Mouse (Mus musculus) midbrain, embryonic 10.5 days (tissue): ENCODE data around the gene Itgam. TPM values are rescaled to one million over a fixed set of nuclear protein-coding genes. Genes with fewer than 3 reads are reported as not detected.
A peak's percentile ranks its signal among the peaks of the same experiment; 100 is the strongest.
"Not testable (repeated sequence)": the region's sequence is repeated elsewhere in the genome, so short reads cannot be mapped to it uniquely, and the experiment has no call there.

ENCODE experiments used
- DNase-seq: peaks from one replicate; pipeline ENCODE4 v3.0.0-alpha.2; 2017; ENCODE audit warnings: low spot score
- H3K27ac ChIP-seq: fragments of 300-500 bp; sonication (generic); replicated peaks from 2 replicates; pipeline ENCODE4 v1.5.1; 2016; ENCODE audit warnings: mild to moderate bottlenecking
- H3K27me3 ChIP-seq: fragments of 300-500 bp; sonication (generic); 2 replicates; pipeline ENCODE4 v1.6.1; 2016; ENCODE audit warnings: low read depth, mild to moderate bottlenecking; ENCODE audit not compliant: poor library complexity, severe bottlenecking
- H3K36me3 ChIP-seq: fragments of 300-500 bp; sonication (generic); 2 replicates; pipeline ENCODE4 v1.6.1; 2016; ENCODE audit warnings: mild to moderate bottlenecking, moderate library complexity
- H3K4me1 ChIP-seq: fragments of 300-500 bp; sonication (generic); 2 replicates; pipeline ENCODE4 v1.6.1; 2016
- H3K4me3 ChIP-seq: fragments of 300-500 bp; sonication (generic); 2 replicates; pipeline ENCODE4 v1.5.1; 2016; ENCODE audit warnings: mild to moderate bottlenecking, moderate library complexity
- H3K9me3 ChIP-seq: fragments of 300-500 bp; sonication (generic); replicated peaks from 2 replicates; pipeline ENCODE4 v1.6.1; 2016; ENCODE audit warnings: mild to moderate bottlenecking
- WGBS: fragments of 180-500 bp; shearing (Covaris S2); methylation state at CpG from one replicate; pipeline ENCODE4 v1.1.7; 2016; 5-methylcytosine and 5-hydroxymethylcytosine counted together
- polyA plus RNA-seq: library from polyadenylated mRNA; unstranded; fragments of >200 nt; fragmentation: Nextera tagmentation; extraction: Ambion mirVana; gene quantifications from 2 replicates; pipeline ENCODE4 v1.2.1, GENCODE M21; 2016

The Itgam gene
- polyA plus RNA-seq = 0.48 and 0.68 TPM in 2 replicates

DNA sequence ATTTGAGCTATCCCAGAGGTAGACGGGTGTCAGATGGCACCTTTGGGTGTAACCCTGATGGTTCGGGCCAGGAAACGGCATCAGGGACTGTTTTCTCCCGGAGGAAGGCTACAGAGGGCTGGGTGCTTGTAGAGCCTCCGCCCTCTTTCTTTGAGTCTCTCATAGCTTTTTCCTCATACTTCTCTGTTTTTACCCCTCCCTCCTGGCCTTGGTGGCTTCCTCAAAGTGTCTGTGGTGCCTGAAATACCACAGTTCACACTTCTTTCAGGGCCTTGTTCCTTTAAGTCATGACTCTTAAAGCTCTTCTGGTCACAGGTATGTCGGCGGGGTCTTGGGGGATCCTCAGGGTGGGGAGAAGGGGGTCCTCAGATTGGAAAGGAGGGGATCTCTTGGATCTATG is at the start of gene Itgam, which contains the start of gene Gm49368:
TSS of gene Itgam (plus strand) at position 185 of the 400 bp plus-strand sequence.
TSS of gene Gm49368 (plus strand) at position 228 of the 400 bp plus-strand sequence.
- H3K36me3 ChIP-seq = no peaks in the 10 kb centered on the region
- no peaks in the 10 kb centered on the region for H3K9me3 ChIP-seq
- DNase-seq = no peak
- H3K27ac ChIP-seq = no peak within 1 kb of the TSS
- no peaks in the 10 kb centered on the region for H3K27me3 ChIP-seq
- no peak within 1 kb of the TSS for H3K4me3 ChIP-seq
- no peaks in the 10 kb centered on the region for H3K4me1 ChIP-seq
- 96% methylated on average over 7 of the region's 7 CpGs for WGBS

DNA sequence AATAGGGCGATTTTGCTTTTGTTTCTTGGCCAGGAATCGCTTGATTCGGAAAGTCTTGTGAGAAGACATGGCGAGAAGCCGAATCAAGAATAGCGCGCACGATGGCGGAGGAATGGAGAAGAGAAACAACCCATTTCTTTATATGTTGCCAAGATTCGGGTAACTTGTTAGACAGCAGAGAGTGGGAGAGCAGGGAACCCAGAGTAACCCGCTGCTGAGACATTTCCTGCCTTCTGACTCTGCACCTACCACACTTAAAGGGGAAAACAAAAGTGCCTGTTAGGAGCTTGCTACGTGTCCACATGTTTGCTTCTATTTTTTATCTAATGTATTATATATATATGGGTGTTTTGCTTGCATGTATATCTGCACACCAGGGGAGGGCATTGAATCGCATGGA is 49.3 kb upstream of the Itgam start:
- DNase-seq = no peak
- 92% methylated on average over 13 of the region's 13 CpGs for WGBS
- Histone ChIP-seq H3K36me3 (no peaks in the 10 kb centered on the region), H3K4me3 (no peak overlapping the region), H3K9me3 (no peaks in the 10 kb centered on the region), H3K27ac (no peak overlapping the region), H3K4me1 (peaks cover 6% of the 10 kb centered on the region), H3K27me3 (peaks cover 20% of the 10 kb centered on the region)

DNA sequence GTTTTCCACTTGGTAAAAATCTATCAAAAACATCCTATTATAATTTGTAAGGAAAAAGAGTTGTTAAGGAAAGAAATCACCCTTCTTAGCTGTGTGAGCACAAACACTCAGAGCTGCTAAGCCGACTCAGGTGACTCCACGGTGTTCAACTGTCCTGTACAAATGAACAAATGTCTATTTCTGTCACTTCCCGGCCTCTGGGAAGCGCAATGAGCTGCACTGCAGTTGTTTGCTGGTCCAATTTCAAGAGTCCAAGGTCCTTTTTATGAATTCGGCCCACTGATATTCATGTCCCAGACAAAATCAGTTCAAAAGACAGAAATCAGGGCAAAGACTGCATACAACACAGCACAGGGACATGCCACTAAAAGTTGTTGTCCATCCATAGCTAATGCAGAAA is 46.3 kb upstream of the Itgam start:
- H3K27me3 ChIP-seq, H3K4me3 ChIP-seq, H3K27ac ChIP-seq, H3K36me3 ChIP-seq, H3K9me3 ChIP-seq, DNase-seq, H3K4me1 ChIP-seq: not testable (repeated sequence)
- 89% methylated on average over 5 of the region's 5 CpGs for WGBS

DNA sequence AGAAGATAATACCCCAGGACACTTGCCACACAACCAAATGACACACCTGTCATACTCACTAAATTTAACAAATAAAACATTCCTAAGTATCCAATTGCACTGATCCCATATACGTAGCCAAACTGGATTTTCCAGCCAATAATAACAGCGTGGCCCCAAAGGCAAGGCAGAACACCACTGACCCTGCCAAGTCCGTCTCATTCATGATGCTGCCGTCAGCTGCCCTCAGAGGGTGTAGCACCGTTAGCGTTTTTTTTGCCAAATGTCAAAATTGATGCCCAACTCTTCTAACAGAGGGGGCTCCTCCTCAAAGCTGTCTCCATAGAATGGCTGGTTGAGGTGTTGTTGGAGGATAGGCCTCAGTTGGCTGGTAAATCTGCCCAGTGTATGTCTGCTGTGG is 45.8 kb upstream of the Itgam start:
- Histone ChIP-seq H3K36me3 (no peaks in the 10 kb centered on the region), H3K4me1 (no peaks in the 10 kb centered on the region), H3K27me3 (no peaks in the 10 kb centered on the region), H3K9me3 (no peaks in the 10 kb centered on the region), H3K4me3 (no peak overlapping the region), H3K27ac (no peak overlapping the region)
- 92% methylated on average over 6 of the region's 6 CpGs for WGBS
- no peak for DNase-seq

DNA sequence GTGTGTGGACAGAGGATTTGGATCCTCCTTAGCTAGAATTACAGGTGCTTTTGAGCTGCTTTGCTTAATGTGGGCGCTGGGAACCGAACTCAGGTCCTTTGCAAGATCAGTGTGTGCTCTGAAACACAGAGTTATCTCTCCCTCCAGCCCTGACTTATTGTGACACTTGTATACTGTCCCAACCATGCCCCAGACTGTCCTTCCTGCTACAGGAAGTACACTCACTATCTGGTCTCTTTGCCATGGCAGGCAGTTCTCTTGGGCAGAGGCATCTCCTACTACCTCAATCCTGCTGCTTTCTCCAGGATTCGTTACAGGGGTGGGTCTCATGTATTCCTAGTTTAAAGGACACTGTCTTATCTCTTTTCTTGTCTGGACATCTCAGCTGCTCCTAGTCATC is 44.2 kb upstream of the Itgam start:
- Histone ChIP-seq H3K9me3 (no peaks in the 10 kb centered on the region), H3K4me1 (no peaks in the 10 kb centered on the region), H3K4me3 (no peak overlapping the region), H3K27me3 (no peaks in the 10 kb centered on the region), H3K36me3 (no peaks in the 10 kb centered on the region), H3K27ac (no peak overlapping the region)
- DNase-seq = no peak
- WGBS = 89% methylated on average over 3 of the region's 3 CpGs

DNA sequence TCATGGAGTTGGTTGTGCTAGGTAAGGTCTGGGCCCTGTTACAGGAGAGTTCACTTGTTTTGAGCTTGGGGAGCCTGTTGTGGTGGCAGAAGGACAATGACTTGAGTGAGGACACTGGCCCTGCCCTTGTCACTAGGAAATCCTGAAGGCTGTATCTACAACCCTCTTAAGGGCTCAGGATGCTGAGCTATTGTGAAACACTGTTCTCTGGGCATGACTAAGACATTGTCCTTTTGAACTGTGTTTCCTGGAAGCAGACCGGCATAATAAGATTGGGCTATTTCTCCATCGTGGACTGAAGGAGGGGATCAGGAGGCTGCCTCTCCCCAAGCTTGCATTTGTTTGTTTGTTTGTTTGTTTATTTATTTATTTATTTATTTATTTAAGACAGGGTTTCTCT is 43.3 kb upstream of the Itgam start:
- H3K27me3 ChIP-seq = no peaks in the 10 kb centered on the region
- H3K9me3 ChIP-seq = no peaks in the 10 kb centered on the region
- no peaks in the 10 kb centered on the region for H3K4me1 ChIP-seq
- H3K36me3 ChIP-seq = no peaks in the 10 kb centered on the region
- no peak overlapping the region for H3K27ac ChIP-seq
- H3K4me3 ChIP-seq = no peak overlapping the region
- WGBS = 87% methylated on average over 2 of the region's 2 CpGs
- DNase-seq = no peak

DNA sequence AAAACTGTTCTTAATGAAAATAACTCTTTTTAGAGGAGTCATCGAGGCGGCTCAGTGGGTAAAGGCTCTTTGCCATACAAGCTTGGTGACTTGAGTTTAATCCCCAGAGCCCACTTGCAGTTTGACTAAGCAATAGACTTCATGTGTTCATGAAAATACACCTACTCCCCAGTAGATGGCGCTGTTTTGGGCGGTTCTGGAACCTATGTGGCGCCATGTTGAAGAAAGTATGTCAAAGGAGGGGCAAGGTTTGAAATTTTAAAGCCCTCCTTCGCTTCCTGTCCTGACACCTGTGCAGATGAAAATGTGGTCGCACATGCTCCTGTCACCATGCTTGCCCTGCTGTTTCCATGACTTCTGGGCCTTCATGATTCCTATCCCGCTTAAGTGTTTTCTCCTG is 39.5 kb upstream of the Itgam start:
- DNase-seq = no peak
- H3K36me3 ChIP-seq = no peaks in the 10 kb centered on the region
- no peak overlapping the region for H3K27ac ChIP-seq
- no peaks in the 10 kb centered on the region for H3K4me1 ChIP-seq
- no peaks in the 10 kb centered on the region for H3K9me3 ChIP-seq
- H3K27me3 ChIP-seq = no peaks in the 10 kb centered on the region
- 63% methylated on average over 8 of the region's 8 CpGs for WGBS
- H3K4me3 ChIP-seq = no peak overlapping the region

DNA sequence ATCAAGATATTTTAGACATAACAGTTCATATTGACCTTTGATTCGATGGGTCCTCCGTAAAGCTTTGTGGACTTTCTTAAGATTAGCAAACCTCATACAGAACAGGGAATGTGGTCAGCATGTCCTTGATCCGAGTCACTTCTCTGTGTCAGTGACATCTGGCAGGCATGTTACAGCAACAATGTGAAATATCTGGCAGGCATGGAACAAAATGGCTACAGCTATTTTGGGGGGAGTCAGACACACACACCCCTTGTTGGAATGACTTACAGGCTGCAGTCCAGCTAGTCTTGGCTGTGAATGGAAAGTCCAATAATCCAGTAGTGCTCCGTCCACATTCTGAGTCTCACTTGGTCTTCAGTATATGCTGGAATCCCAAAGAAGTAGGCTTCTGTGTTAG is 38.9 kb upstream of the Itgam start:
- Histone ChIP-seq H3K4me1 (no peaks in the 10 kb centered on the region), H3K27me3 (no peaks in the 10 kb centered on the region), H3K27ac (no peak overlapping the region), H3K36me3 (no peaks in the 10 kb centered on the region), H3K4me3 (no peak overlapping the region), H3K9me3 (no peaks in the 10 kb centered on the region)
- no peak for DNase-seq
- 96% methylated on average over 4 of the region's 4 CpGs for WGBS

DNA sequence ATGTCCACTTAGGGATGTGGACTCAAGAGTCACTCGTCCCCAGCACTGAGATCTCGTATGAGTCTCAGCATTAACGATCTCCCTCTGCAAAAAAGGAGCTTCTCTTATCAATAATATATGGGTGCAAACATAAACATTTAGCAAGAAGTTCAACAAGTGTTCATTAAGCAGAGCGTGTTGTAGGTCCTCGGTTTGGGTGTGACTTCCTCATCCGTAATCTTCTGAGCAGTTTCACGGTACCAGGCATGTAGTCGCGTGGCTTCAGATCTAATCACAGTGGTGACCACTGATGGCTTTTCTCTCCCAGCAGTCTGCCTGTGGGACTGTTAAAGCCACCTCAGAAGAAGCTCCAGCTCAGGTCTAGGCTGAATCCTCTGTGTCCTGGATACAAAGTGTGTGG is 38.1 kb upstream of the Itgam start:
- H3K27ac ChIP-seq = no peak overlapping the region
- 95% methylated on average over 9 of the region's 9 CpGs for WGBS

DNA sequence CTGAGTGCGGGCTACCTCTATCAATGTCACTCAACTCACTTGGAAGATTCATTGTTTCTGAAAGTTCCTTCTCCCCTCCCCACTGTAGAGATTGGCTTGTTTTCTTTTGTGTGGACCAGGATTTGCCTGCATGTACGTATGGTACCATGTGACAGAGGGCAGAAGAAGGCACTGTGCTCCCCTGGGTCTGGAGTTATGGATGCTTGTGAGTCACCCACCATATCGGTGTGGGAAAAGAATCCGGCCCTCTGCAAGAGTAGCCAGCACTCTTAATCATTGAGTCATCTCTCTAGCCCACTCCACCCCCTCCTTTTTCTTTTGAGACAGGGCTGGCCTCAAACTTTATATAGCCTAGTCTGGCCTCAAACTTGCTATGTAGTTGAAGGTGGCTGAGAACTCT is 37.5 kb upstream of the Itgam start:
- Histone ChIP-seq H3K4me1 (no peaks in the 10 kb centered on the region), H3K36me3 (no peaks in the 10 kb centered on the region), H3K9me3 (no peaks in the 10 kb centered on the region), H3K4me3 (no peak overlapping the region), H3K27ac (no peak overlapping the region), H3K27me3 (no peaks in the 10 kb centered on the region)
- WGBS = 93% methylated on average over 4 of the region's 4 CpGs
- no peak for DNase-seq

More for the DNA sequence above, 38.1 kb upstream of the Itgam start:
- Histone ChIP-seq H3K4me1 (no peaks in the 10 kb centered on the region), H3K4me3 (no peak overlapping the region), H3K9me3 (no peaks in the 10 kb centered on the region), H3K27me3 (no peaks in the 10 kb centered on the region), H3K36me3 (no peaks in the 10 kb centered on the region)
- DNase-seq = no peak

DNA sequence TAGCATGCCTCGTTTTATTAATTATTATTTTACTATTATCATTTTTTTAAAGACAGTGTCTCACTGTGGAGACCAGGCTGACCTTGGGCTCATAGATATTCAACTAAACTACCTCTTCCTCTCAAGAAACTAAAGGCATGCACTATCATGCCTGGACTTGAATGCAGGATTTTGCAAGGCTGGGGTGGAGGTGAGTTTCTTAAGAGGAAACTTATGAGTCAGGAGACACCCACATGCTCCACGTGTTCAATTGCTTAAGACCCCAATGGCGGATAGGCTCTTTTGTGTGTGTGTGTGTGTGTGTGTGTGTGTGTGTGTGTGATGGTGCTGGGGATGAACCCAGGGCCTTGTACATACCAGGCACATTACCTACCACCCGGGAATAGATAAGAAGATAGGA is 37.1 kb upstream of the Itgam start:
- 80% methylated on average over 4 of the region's 4 CpGs for WGBS
- no peaks in the 10 kb centered on the region for H3K4me1 ChIP-seq
- H3K9me3 ChIP-seq = no peaks in the 10 kb centered on the region
- H3K27ac ChIP-seq = no peak overlapping the region
- H3K36me3 ChIP-seq = no peaks in the 10 kb centered on the region
- H3K4me3 ChIP-seq = no peak overlapping the region
- H3K27me3 ChIP-seq = no peaks in the 10 kb centered on the region
- DNase-seq = no peak

DNA sequence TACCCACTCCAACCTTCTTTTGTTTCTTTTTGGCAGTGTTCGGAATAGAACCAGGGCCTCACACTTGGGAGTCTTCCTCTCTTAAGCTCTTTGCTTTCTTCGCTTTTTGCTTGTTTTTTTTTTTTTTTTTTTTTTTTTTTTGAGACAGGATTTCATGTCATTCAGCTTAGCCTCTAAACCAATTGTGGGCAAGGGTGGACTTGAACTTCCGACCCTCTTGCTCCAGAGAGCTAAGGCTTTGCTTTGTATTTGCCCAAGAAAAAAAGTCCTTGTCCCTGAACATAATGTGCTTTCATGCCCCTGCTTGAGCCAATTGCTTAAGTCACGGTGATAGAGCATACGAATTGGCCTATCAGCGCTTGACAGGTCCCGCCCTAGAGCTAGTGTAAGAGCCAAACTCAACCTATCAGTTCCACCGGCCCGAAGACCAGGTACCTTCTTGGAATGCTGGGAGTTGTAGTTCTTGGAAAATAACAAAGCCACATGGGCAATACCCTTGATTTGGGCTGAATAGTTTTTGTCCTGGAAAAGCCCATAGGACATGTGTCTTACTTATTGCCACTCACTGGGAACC is 30.9 kb upstream of the Itgam start:
- peak; percentile 24 for DNase-seq

DNA sequence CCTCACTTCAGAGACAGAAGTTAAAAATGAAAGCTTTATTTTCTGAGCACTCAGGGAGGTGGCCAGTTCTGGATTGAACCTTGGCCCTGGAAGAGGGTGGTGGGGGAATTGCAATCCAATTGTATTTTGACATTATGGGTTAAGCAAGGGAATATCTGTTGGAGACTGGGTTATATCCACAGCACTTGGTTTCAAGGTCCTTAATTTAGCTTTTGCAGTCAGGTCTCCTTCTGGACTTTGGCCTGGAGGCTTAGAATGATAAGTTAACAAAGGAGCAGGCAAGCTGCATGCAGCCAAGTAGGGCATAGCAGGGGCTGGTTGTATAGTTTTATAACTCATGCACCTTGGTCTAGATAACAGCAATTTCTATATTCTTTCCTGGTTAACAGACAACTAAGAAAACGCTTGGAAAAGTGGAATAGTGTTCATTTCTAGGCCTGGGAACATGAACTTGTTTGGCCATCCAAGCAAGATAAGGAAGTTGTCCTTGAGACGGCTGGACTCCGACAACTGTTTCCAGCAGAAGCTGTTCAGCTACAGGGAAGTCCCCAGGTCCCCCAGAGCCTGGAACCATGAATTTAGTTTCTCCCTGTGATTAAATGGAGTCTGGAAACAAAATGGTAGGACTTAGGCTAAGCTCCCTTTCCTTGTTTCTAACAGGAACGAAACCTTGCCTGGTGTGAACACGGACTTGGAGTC is 30.0 kb upstream of the Itgam start:
- no peaks in the 10 kb centered on the region for H3K4me1 ChIP-seq
- H3K36me3 ChIP-seq = no peaks in the 10 kb centered on the region
- H3K9me3 ChIP-seq = no peaks in the 10 kb centered on the region
- no peaks in the 10 kb centered on the region for H3K27me3 ChIP-seq
- WGBS = 91% methylated on average over 5 of the region's 5 CpGs
- H3K27ac ChIP-seq = no peak overlapping the region
- DNase-seq = no peak
- H3K4me3 ChIP-seq = no peak overlapping the region

More for the DNA sequence above, 30.9 kb upstream of the Itgam start:
- no peaks in the 10 kb centered on the region for H3K36me3 ChIP-seq
- H3K27ac ChIP-seq = no peak overlapping the region
- H3K9me3 ChIP-seq = no peaks in the 10 kb centered on the region
- H3K4me1 ChIP-seq = no peaks in the 10 kb centered on the region
- H3K27me3 ChIP-seq = no peaks in the 10 kb centered on the region
- WGBS = 37% methylated on average over 9 of the region's 9 CpGs
- H3K4me3 ChIP-seq = no peak overlapping the region
